Mouse (Mus musculus) CD8-positive naive resting alpha-beta T cell, adult 2 months (primary cell): ENCODE results near the gene Cfap70.

Experiments
- DNase-seq, 2 experiments: peaks; one replicate each; pipeline ENCODE4 v3.0.0; 2022; ENCODE audit warnings: low read depth in 2 of 2, low spot score in 2 of 2

Gene Cfap70

GRCm38 (mm10) chr14:20451765-20452331, at the start of gene Cfap70:
Gene Cfap70 (minus strand): TSS chr14:20452226.
- DNase-seq, result peak; percentile 17 to 51

GRCm38 (mm10) chr14:20499982-20500381, 48.0 kb upstream of the Cfap70 start:
- no peak for DNase-seq

- DNase-seq, result no peak
These were observed 44.6 kb upstream of the Cfap70 start, which contains the start of gene Mss51 for GRCm38 (mm10) chr14:20496603-20497002. Gene Mss51 (minus strand): TSS chr14:20496901.

- no peak for DNase-seq
These were observed 34.0 kb upstream of the Cfap70 start for GRCm38 (mm10) chr14:20486031-20486430.

- no peak for DNase-seq
These were observed 30.2 kb upstream of the Cfap70 start for GRCm38 (mm10) chr14:20482051-20482751.

GRCm38 (mm10) chr14:20481211-20481610, 29.2 kb upstream of the Cfap70 start:
- DNase-seq, result peak in 1 of 2 experiments; percentile 4

GRCm38 (mm10) chr14:20480195-20480579, 28.2 kb upstream of the Cfap70 start:
- no peak for DNase-seq

GRCm38 (mm10) chr14:20479291-20480194, 27.5 kb upstream of the Cfap70 start, which contains the start of gene Anxa7:
Gene Anxa7 (minus strand): TSS chr14:20480133.
- peak; percentile 54 to 66 for DNase-seq

GRCm38 (mm10) chr14:20478801-20479200, 26.8 kb upstream of the Cfap70 start:
- DNase-seq, result no peak

- no peak for DNase-seq
These were observed 26.4 kb upstream of the Cfap70 start for GRCm38 (mm10) chr14:20478385-20478784.

GRCm38 (mm10) chr14:20477261-20478025, 25.4 kb upstream of the Cfap70 start:
- DNase-seq, result no peak

GRCm38 (mm10) chr14:20460216-20460615, 8.2 kb upstream of the Cfap70 start:
- no peak for DNase-seq

- DNase-seq, result no peak
These were observed 6.4 kb upstream of the Cfap70 start for GRCm38 (mm10) chr14:20458378-20458777.

- DNase-seq, result no peak
These were observed 903 bp upstream of the Cfap70 start for GRCm38 (mm10) chr14:20452929-20453328.

- DNase-seq, result no peak
These were observed 724 bp downstream of the Cfap70 start for GRCm38 (mm10) chr14:20451302-20451701.

GRCm38 (mm10) chr14:20447209-20447608, 4.8 kb downstream of the Cfap70 start:
- DNase-seq, result no peak

GRCm38 (mm10) chr14:20442252-20442651, 9.8 kb downstream of the Cfap70 start:
- DNase-seq, result no peak

GRCm38 (mm10) chr14:20436976-20437375, 15.1 kb downstream of the Cfap70 start:
- DNase-seq, result no peak

GRCm38 (mm10) chr14:20432420-20432819, 19.6 kb downstream of the Cfap70 start:
- no peak for DNase-seq

- DNase-seq, result no peak
These were observed 20.3 kb downstream of the Cfap70 start for GRCm38 (mm10) chr14:20431726-20432125.

- DNase-seq, result no peak
These were observed 22.2 kb downstream of the Cfap70 start for GRCm38 (mm10) chr14:20429833-20430232.
